Mouse (Mus musculus) 416B (cell line): ENCODE measurements around the gene Gatad2a.

ENCODE experiments used
- DNase-seq: peaks from one replicate; pipeline ENCODE4 v3.0.0; 2011; ENCODE audit warnings: low read depth

Gene Gatad2a

GRCm38 (mm10) chr8:69936050-69936794 is 60.0 kb downstream of the Gatad2a start:
- peak; percentile 50 for DNase-seq

- no peak for DNase-seq
These were observed 60.8 kb downstream of the Gatad2a start for GRCm38 (mm10) chr8:69935431-69935830.

GRCm38 (mm10) chr8:69934582-69934981 is 61.6 kb downstream of the Gatad2a start:
- DNase-seq, result peak; percentile 42

- DNase-seq, result peak; percentile 81
These were observed 62.4 kb downstream of the Gatad2a start for GRCm38 (mm10) chr8:69933811-69934210.

GRCm38 (mm10) chr8:69926901-69927300 is 69.3 kb downstream of the Gatad2a start:
- DNase-seq, result no peak

- DNase-seq, result no peak
These were observed 72.2 kb downstream of the Gatad2a start for GRCm38 (mm10) chr8:69923986-69924385.

GRCm38 (mm10) chr8:69921141-69921540 is 75.0 kb downstream of the Gatad2a start:
- DNase-seq, result peak; percentile 26

- peak; percentile 97 for DNase-seq
These were observed 76.1 kb downstream of the Gatad2a start for GRCm38 (mm10) chr8:69919876-69920662.

GRCm38 (mm10) chr8:69919010-69919409 is 77.2 kb downstream of the Gatad2a start:
- peak; percentile 100 for DNase-seq

GRCm38 (mm10) chr8:69918506-69918905 is 77.7 kb downstream of the Gatad2a start:
- DNase-seq, result peak; percentile 79

GRCm38 (mm10) chr8:69915748-69916147 is 80.4 kb downstream of the Gatad2a start:
- DNase-seq, result peak; percentile 18

- DNase-seq, result no peak
These were observed 81.7 kb downstream of the Gatad2a start for GRCm38 (mm10) chr8:69914526-69914925.

- DNase-seq, result no peak
These were observed 83.6 kb downstream of the Gatad2a start for GRCm38 (mm10) chr8:69912478-69913074.

- no peak for DNase-seq
These were observed 84.3 kb downstream of the Gatad2a start for GRCm38 (mm10) chr8:69911917-69912316.

- DNase-seq, result peak; percentile 66
These were observed 89.1 kb downstream of the Gatad2a start for GRCm38 (mm10) chr8:69907106-69907505.

GRCm38 (mm10) chr8:69906260-69906659 is 89.9 kb downstream of the Gatad2a start:
- no peak for DNase-seq

GRCm38 (mm10) chr8:69904096-69904495 is 92.1 kb downstream of the Gatad2a start:
- DNase-seq, result no peak

GRCm38 (mm10) chr8:69903063-69903542 is 93.1 kb downstream of the Gatad2a start:
- DNase-seq, result peak; percentile 99

- DNase-seq, result peak; percentile 46
These were observed 93.8 kb downstream of the Gatad2a start, which contains the start of the genes Tssk6, Ndufa13 and Yjefn3 for GRCm38 (mm10) chr8:69902163-69903062. TSS of gene Tssk6 (plus strand) at chr8:69902184. TSS of gene Ndufa13 (minus strand) at chr8:69902558. TSS of gene Yjefn3 (minus strand) at chr8:69902712.

GRCm38 (mm10) chr8:69901484-69902162 is 94.6 kb downstream of the Gatad2a start:
- DNase-seq, result peak; percentile 99
